24 mouse cellular contexts compared by ENCODE assay signal in genomic region chr4:151097104-151097438, GRCm38 (mm10). TPM values are rescaled to one million over a fixed set of nuclear protein-coding genes. Genes with fewer than 3 reads are reported as not detected.
A peak's percentile ranks its signal among the peaks of the same experiment; 100 is the strongest.
DNase-seq lines count a peak whose midpoint lies in the region; ATAC-seq and TF ChIP-seq lines count a peak whose summit lies in the region.
"Had no signal": no experiment of that assay in that cellular context is flagged by ENCODE, and none has a peak within 500 bp of the region (broad histone marks: within the 10 kb centered on the region; RNA-seq: fewer than 3 reads in every experiment).

No protein-coding gene starts in this region.

- H3K27me3 ChIP-seq in stomach, embryonic 14.5 days (ENCODE audit: control insufficient read depth, insufficient read depth, low read length): no peaks in the 10 kb centered on the region
- no peaks in the 10 kb centered on the region for H3K27me3 ChIP-seq in stomach, postnatal 0 days (ENCODE audit: control insufficient read depth, insufficient read depth, low read length)
- H3K27me3 ChIP-seq: hindbrain, embryonic 12.5 days; neural tube, embryonic 12.5 days had no signal

- H3K4me1 ChIP-seq in stomach, embryonic 14.5 days (ENCODE audit: control insufficient read depth, insufficient read depth, low read length): no peaks in the 10 kb centered on the region
- no peaks in the 10 kb centered on the region for H3K4me1 ChIP-seq in stomach, postnatal 0 days (replicated peaks; ENCODE audit: control insufficient read depth, insufficient read depth)

- H3K9me3 ChIP-seq in stomach, embryonic 14.5 days (ENCODE audit: control insufficient read depth, low read depth, low read length): 0 out of 2 replicates have a peak, but pooled peaks cover 2% of the 10 kb centered on the region
- H3K9me3 ChIP-seq in stomach, postnatal 0 days (ENCODE audit: control insufficient read depth, low read length): no peaks in the 10 kb centered on the region
- H3K9me3 ChIP-seq: hindbrain, embryonic 12.5 days; neural tube, embryonic 12.5 days had no signal

- peak; percentile 37 for DNase-seq in gastrocnemius, postnatal 25 days
- no peak for DNase-seq in gastrocnemius, postnatal 36 days
- DNase-seq in layer of hippocampus, adult 2 months (ENCODE audit: low spot score in 2 of 2): no peak
- DNase-seq in layer of hippocampus, adult 9-10 months (ENCODE audit: low spot score): no peak
- no peak for DNase-seq in stomach, postnatal 0 days (ENCODE audit: low spot score)
- no peak for DNase-seq in adipocyte (ENCODE audit: low spot score)
- DNase-seq: embryo, embryonic 11 days; kidney, adult 18-20 months; lung, postnatal 10 days; thymus, adult 2 months had no signal

- H3K4me2 ChIP-seq in stomach, embryonic 14.5 days (replicated peaks; ENCODE audit: low read depth, low read length): no peak overlapping the region; the same call in 1 of the 2 replicates
- no peak overlapping the region for H3K4me2 ChIP-seq in stomach, postnatal 0 days (replicated peaks; ENCODE audit: low read depth)
- H3K4me2 ChIP-seq: hindbrain, embryonic 12.5 days; neural tube, embryonic 12.5 days had no signal

- H3K36me3 ChIP-seq in stomach, embryonic 14.5 days (ENCODE audit: control insufficient read depth, insufficient read depth, low read length): no peaks in the 10 kb centered on the region
- H3K36me3 ChIP-seq in stomach, postnatal 0 days (ENCODE audit: control insufficient read depth, insufficient read depth, low read length): no peaks in the 10 kb centered on the region

- 79% methylated on average over 11 of the region's 11 CpGs for WGBS in stomach, embryonic 14.5 days
- 68% methylated on average over 11 of the region's 11 CpGs for WGBS in stomach, postnatal 0 days

- TF ChIP-seq CTCF in layer of hippocampus, adult 2 months (conservative IDR thresholded peaks at IDR 0.05): no peak
- TF ChIP-seq CTCF in stomach, postnatal 0 days (IDR thresholded peaks at IDR 0.05; ENCODE audit: low read depth): no peak

- H3K9ac ChIP-seq in stomach, embryonic 14.5 days (replicated peaks; ENCODE audit: low read depth, low read length): no peak overlapping the region
- no peak overlapping the region for H3K9ac ChIP-seq in stomach, postnatal 0 days (ENCODE audit: low read length)
- H3K9ac ChIP-seq: hindbrain, embryonic 12.5 days; liver, embryonic 14.5 days; neural tube, embryonic 12.5 days had no signal

- no peak for TF ChIP-seq EP300 in stomach, postnatal 0 days (optimal IDR thresholded peaks at IDR 0.05)

- no peak overlapping the region; the same call in 1 of the 2 replicates for H3K4me3 ChIP-seq in layer of hippocampus, adult 2 months
- no peak overlapping the region for H3K4me3 ChIP-seq in stomach, embryonic 14.5 days (ENCODE audit: low read depth, low read length)
- H3K4me3 ChIP-seq in stomach, postnatal 0 days (ENCODE audit: low read depth, low read length): no peak overlapping the region
- H3K4me3 ChIP-seq: hindbrain, embryonic 12.5 days; neural tube, embryonic 12.5 days had no signal

- ATAC-seq in stomach, embryonic 14.5 days (ENCODE audit: insufficient number of reproducible peaks, insufficient read depth, low FRiP score, low read depth): no peak
- no peak for ATAC-seq in stomach, postnatal 0 days (ENCODE audit: low FRiP score, low TSS enrichment)

- intact Hi-C loops in gastrocnemius, postnatal 36 days (cut with DNase I): no loop called here

- peak overlapping the region; percentile 86; the same call in 1 of the 2 replicates for H3K27ac ChIP-seq in layer of hippocampus, adult 2 months
- peak overlapping the region; percentile 53; the same call in 1 of the 2 replicates for H3K27ac ChIP-seq in stomach, embryonic 14.5 days (ENCODE audit: low read length)
- no peak overlapping the region for H3K27ac ChIP-seq in stomach, postnatal 0 days (replicated peaks)
- H3K27ac ChIP-seq: hindbrain, embryonic 12.5 days; kidney, postnatal 0 days; liver, embryonic 14.5 days; neural tube, embryonic 12.5 days had no signal

RNA-seq across cellular contexts. Expression of gene Gm13090, which starts 7.7 kb away (rescaled TPM):
- total RNA-seq in gastrocnemius, postnatal 25 days (2021): not detected
- not detected for total RNA-seq in gastrocnemius, postnatal 36 days (2021)
- total RNA-seq in layer of hippocampus, adult 2 months (2021): not detected
- polyA plus RNA-seq in stomach, embryonic 14.5 days (2014; fragmentation: Nextera tagmentation; extraction: Ambion mirVana): 0.35 TPM in 1 of 2 replicates, not detected in the other
- not detected in 2 replicates for polyA plus RNA-seq in stomach, postnatal 0 days (2015; fragmentation: Nextera tagmentation; extraction: Ambion mirVana)
- total RNA-seq: adrenal gland, adult 18-20 months; adrenal gland, postnatal 4 days; granulocyte monocyte progenitor cell, adult 5-6 weeks; left cerebral cortex, postnatal 25 days; megakaryocyte, adult 5-6 weeks; monocyte, adult 5-6 weeks had no signal
- polyA plus RNA-seq: C2C12; embryonic facial prominence, embryonic 14.5 days; hindbrain, embryonic 12.5 days; limb, embryonic 14.5 days; liver, embryonic 14.5 days; neural tube, embryonic 12.5 days; thymus, adult 2 months had no signal

RNA-seq across cellular contexts. Expression of gene Vamp3, which starts 39.3 kb away (rescaled TPM):
- 10 to 100 TPM; 49.0 to 54.0 TPM for total RNA-seq in gastrocnemius, postnatal 25 days (2021)
- 10 to 100 TPM; 48.7 to 49.6 TPM for total RNA-seq in gastrocnemius, postnatal 36 days (2021)
- total RNA-seq in layer of hippocampus, adult 2 months (2021): 10 to 100 TPM; 27.3 to 31.3 TPM
- 97.5 and 121 TPM in 2 replicates for polyA plus RNA-seq in stomach, embryonic 14.5 days (2014; fragmentation: Nextera tagmentation; extraction: Ambion mirVana)
- 105 and 110 TPM in 2 replicates for polyA plus RNA-seq in stomach, postnatal 0 days (2015; fragmentation: Nextera tagmentation; extraction: Ambion mirVana)

RNA-seq across cellular contexts. Expression of gene Per3, which starts 52.6 kb away (rescaled TPM):
- 10 to 100 TPM in 1 of 2 experiments, 1 to 10 TPM in 1; 3.8 to 16.2 TPM for total RNA-seq in gastrocnemius, postnatal 25 days (2021)
- 10 to 100 TPM in 1 of 2 experiments, 1 to 10 TPM in 1; 7.9 to 12.9 TPM for total RNA-seq in gastrocnemius, postnatal 36 days (2021)
- 10 to 100 TPM; 31.6 to 35.6 TPM for total RNA-seq in layer of hippocampus, adult 2 months (2021)
- polyA plus RNA-seq in stomach, embryonic 14.5 days (2014; fragmentation: Nextera tagmentation; extraction: Ambion mirVana): 8.1 and 9.1 TPM in 2 replicates
- polyA plus RNA-seq in stomach, postnatal 0 days (2015; fragmentation: Nextera tagmentation; extraction: Ambion mirVana): 6.9 and 8.0 TPM in 2 replicates
